21 mouse cellular contexts compared by ENCODE assay signal in the genomic region with DNA sequence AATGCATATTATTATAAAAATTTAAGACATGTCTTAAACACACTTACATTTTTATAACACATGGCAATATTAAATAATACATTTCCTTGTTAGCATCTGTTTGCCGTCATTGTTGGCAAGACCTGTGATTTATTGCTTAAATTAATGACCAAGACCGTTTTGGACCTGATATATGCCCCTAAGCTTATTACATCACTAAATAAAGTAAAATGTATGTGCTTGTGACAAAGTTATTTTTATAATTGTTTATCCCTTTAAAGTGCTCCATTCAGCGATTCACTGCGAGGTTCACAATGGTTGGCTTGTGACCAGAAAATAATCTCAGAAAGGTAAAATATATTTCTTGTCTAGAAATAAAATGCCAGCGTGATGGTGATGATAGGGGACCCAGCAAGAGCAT. TPM values are rescaled to one million over a fixed set of nuclear protein-coding genes. Genes with fewer than 3 reads are reported as not detected.
DNase-seq lines count a peak whose midpoint lies in the region; ATAC-seq lines count a peak whose summit lies in the region.
"Had no signal": no experiment of that assay in that cellular context is flagged by ENCODE, and none has a peak within 500 bp of the region (broad histone marks: within the 10 kb centered on the region; RNA-seq: fewer than 3 reads in every experiment).

No protein-coding gene starts in this region.

- no peaks in the 10 kb centered on the region for H3K27me3 ChIP-seq in hindbrain, embryonic 12.5 days
- no peaks in the 10 kb centered on the region for H3K27me3 ChIP-seq in hindbrain, embryonic 14.5 days (ENCODE audit: control insufficient read depth, insufficient read depth, low read length)
- H3K27me3 ChIP-seq: CH12.LX, Patski had no signal

- no peak for DNase-seq in hindbrain, embryonic 14.5 days (ENCODE audit: low spot score)
- DNase-seq in forelimb bud, embryonic 11.5 days (ENCODE audit: low read depth, low spot score): peak; percentile 56
- DNase-seq in hindlimb bud, embryonic 11.5 days (ENCODE audit: extremely low spot score, low read depth, low spot score): peak; percentile 53
- DNase-seq in lung, postnatal 10 days: no peak
- no peak for DNase-seq in layer of hippocampus, adult 9-10 months (ENCODE audit: low spot score)
- DNase-seq: adrenal gland, adult 2 months; adrenal gland, adult 8-10 months; adrenal gland, postnatal 10 days; adrenal gland, postnatal 14 days; adrenal gland, postnatal 25 days; adrenal gland, postnatal 36 days; B cell, adult 2 months; cerebellum, adult 11 months; cerebellum, adult 11-12 months; cerebellum, adult 18-20 months had no signal

- no peak overlapping the region for H3K9ac ChIP-seq in hindbrain, embryonic 12.5 days
- H3K9ac ChIP-seq in hindbrain, embryonic 14.5 days: no peak overlapping the region

- no peak overlapping the region for H3K4me3 ChIP-seq in hindbrain, embryonic 12.5 days
- H3K4me3 ChIP-seq in hindbrain, embryonic 14.5 days (replicated peaks; ENCODE audit: low read length): no peak overlapping the region

- no peaks in the 10 kb centered on the region for H3K9me3 ChIP-seq in hindbrain, embryonic 12.5 days (replicated peaks)
- H3K9me3 ChIP-seq in hindbrain, embryonic 14.5 days (ENCODE audit: control insufficient read depth, low read length): no peaks in the 10 kb centered on the region
- H3K9me3 ChIP-seq: G1E had no signal

- H3K36me3 ChIP-seq in hindbrain, embryonic 12.5 days: no peaks in the 10 kb centered on the region
- H3K36me3 ChIP-seq in hindbrain, embryonic 14.5 days (replicated peaks; ENCODE audit: control insufficient read depth, insufficient read depth): no peaks in the 10 kb centered on the region

- H3K4me2 ChIP-seq in hindbrain, embryonic 12.5 days (replicated peaks): no peak overlapping the region
- H3K4me2 ChIP-seq in hindbrain, embryonic 14.5 days (replicated peaks): no peak overlapping the region

- no peak for ATAC-seq in hindbrain, embryonic 12.5 days (ENCODE audit: low FRiP score)
- no peak for ATAC-seq in hindbrain, embryonic 14.5 days (ENCODE audit: low FRiP score)
- ATAC-seq: activated CD4-positive, CD25-positive, alpha-beta regulatory T cell, adult 4 months; CD4-positive, CD25-positive, alpha-beta regulatory T cell, adult 4 months; Patski had no signal

- H3K27ac ChIP-seq in hindbrain, embryonic 12.5 days: peak overlapping the region; percentile 46; the same call in 1 of the 2 replicates
- no peak overlapping the region for H3K27ac ChIP-seq in hindbrain, embryonic 14.5 days

- 73% methylated on average over 5 of the region's 5 CpGs for WGBS in hindbrain, embryonic 12.5 days
- 67% methylated on average over 5 of the region's 5 CpGs for WGBS in hindbrain, embryonic 14.5 days

- H3K4me1 ChIP-seq in hindbrain, embryonic 12.5 days: peaks cover 21% of the 10 kb centered on the region
- H3K4me1 ChIP-seq in hindbrain, embryonic 14.5 days (replicated peaks; ENCODE audit: control insufficient read depth, insufficient read depth, low read length): peaks cover 14% of the 10 kb centered on the region

RNA-seq across cellular contexts. Expression of a gene that starts 16.8 kb away (rescaled TPM):
- polyA plus RNA-seq in hindbrain, embryonic 12.5 days (2016; fragmentation: Nextera tagmentation; extraction: Ambion mirVana): 18.9 TPM in 2 replicates
- 16.6 and 20.8 TPM in 2 replicates for polyA plus RNA-seq in hindbrain, embryonic 14.5 days (2014; fragmentation: Nextera tagmentation; extraction: Ambion mirVana)

Comparison
In these comparisons a context has a peak if more than half of its experiments do, and no peak if none do; other contexts are left out.
1. DNase-seq: peak in forelimb bud, embryonic 11.5 days (single experiment) and hindlimb bud, embryonic 11.5 days (single experiment); none in hindbrain, embryonic 14.5 days (single experiment), lung, postnatal 10 days (single experiment) and layer of hippocampus, adult 9-10 months (single experiment).